Mouse (Mus musculus) embryonic facial prominence, embryonic 13.5 days (tissue): ENCODE data around the gene Gm9837. TPM values are rescaled to one million over a fixed set of nuclear protein-coding genes. Genes with fewer than 3 reads are reported as not detected.

Source experiments
- ATAC-seq: fragments of 200-750 bp; cut with Nextera tagmentation; 2 replicates; pipeline ENCODE4 v1.8.0; 2017; ENCODE audit warnings: low read depth; ENCODE audit not compliant: insufficient number of reproducible peaks, insufficient read depth, low FRiP score, low TSS enrichment
- H3K27ac ChIP-seq: fragments of 300-500 bp; sonication (generic); 2 replicates; pipeline ENCODE4 v1.5.1; 2015; ENCODE audit warnings: moderate library complexity, mild to moderate bottlenecking, inconsistent platforms
- H3K27me3 ChIP-seq: fragments of 300-500 bp; sonication (generic); 2 replicates; pipeline ENCODE4 v1.6.1; 2015; ENCODE audit warnings: mild to moderate bottlenecking, inconsistent platforms
- H3K36me3 ChIP-seq: fragments of 300-500 bp; sonication (generic); 2 replicates; pipeline ENCODE4 v1.6.1; 2015; ENCODE audit warnings: mild to moderate bottlenecking, inconsistent platforms
- H3K4me1 ChIP-seq: fragments of 300-500 bp; sonication (generic); 2 replicates; pipeline ENCODE4 v1.6.1; 2015; ENCODE audit warnings: inconsistent platforms
- H3K4me2 ChIP-seq: fragments of 300-500 bp; sonication (generic); 2 replicates; pipeline ENCODE4 v1.6.1; 2015; ENCODE audit warnings: moderate library complexity, mild to moderate bottlenecking, inconsistent platforms
- H3K4me3 ChIP-seq: fragments of 300-500 bp; sonication (generic); 2 replicates; pipeline ENCODE4 v1.5.1; 2015; ENCODE audit warnings: mild to moderate bottlenecking, inconsistent platforms
- H3K9ac ChIP-seq: fragments of 300-500 bp; sonication (generic); 2 replicates; pipeline ENCODE4 v1.6.1; 2015; ENCODE audit warnings: mild to moderate bottlenecking, inconsistent platforms
- H3K9me3 ChIP-seq: fragments of 300-500 bp; sonication (generic); 2 replicates; pipeline ENCODE4 v1.6.1; 2016; ENCODE audit warnings: inconsistent platforms
- WGBS: fragments of 180-500 bp; shearing (Covaris S2); methylation state at CpG from one replicate; pipeline ENCODE4 v1.1.7; 2015; ENCODE audit warnings: mixed read lengths; 5-methylcytosine and 5-hydroxymethylcytosine counted together
- polyA plus RNA-seq: library from polyadenylated mRNA; unstranded; fragments of >200 nt; fragmentation: Nextera tagmentation; extraction: Ambion mirVana; gene quantifications from 2 replicates; pipeline ENCODE4 v1.2.1, GENCODE M21; 2015

Gm9837 gene
- polyA plus RNA-seq = not detected in 2 replicates

- Histone ChIP-seq H3K9ac (peak within 1 kb of the TSS; percentile 47; the same call in 1 of the 2 replicates), H3K9me3 (no peaks in the 10 kb centered on the region), H3K36me3 (0 out of 2 replicates have a peak, but pooled peaks cover 3% of the 10 kb centered on the region), H3K4me1 (peaks cover 28% of the 10 kb centered on the region), H3K4me2 (peak within 1 kb of the TSS; percentile 52), H3K27me3 (peaks cover 77% of the 10 kb centered on the region), H3K27ac (peak within 1 kb of the TSS; percentile 48), H3K4me3 (peak within 1 kb of the TSS; percentile 23)
- 2% methylated on average over 29 of the region's 29 CpGs for WGBS
- ATAC-seq = peak; percentile 77
Observed at GRCm38 (mm10) chr11:53469968-53470695, at the start of gene Gm9837. Gene Gm9837 (minus strand): TSS chr11:53470479.

DNA sequence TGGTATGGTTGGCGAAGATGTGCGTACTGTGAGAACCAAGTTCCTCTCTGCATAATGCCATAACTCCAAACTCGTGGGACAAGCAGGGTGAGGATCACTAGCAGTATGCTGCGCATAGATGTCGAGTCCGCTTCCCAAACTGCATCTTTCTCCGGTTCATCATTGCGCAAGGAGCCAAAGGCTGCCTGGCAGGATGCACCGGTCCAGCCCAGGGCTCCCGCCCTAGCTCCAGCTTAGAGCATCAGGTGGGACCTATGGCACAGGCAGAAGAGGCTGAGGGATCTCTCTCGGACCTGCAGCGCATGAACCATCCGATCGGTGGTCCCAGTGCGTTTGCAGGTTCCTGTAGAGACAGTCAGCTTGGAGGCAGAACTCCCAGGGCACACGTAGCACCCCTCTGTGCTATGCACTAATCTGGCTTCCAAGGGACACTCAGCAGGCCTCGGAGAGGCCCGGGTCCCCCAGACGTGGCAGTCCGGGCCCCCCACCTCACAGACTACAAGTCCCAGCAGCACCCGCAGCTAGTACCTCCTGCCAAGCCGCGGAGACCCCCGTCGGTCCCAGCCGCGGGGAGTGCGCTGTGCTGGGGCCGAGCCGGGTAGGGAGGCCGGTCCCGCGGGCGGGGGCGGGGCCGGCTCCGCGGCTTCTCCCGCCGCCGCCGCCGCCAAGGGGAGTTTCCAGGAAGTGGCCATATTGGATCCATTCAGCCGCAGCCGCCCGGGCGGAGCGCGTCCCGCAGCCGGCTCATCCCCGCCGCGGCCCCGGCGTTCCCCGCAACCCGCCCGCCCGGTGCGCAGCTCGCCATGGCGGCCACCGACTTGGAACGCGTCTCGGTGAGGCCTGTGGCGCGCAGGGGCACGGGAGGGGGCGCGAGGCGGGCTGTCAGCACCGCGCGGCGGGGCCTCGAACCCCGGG lies 49.2 kb upstream of the Gm9837 start, which contains the start of gene Sept8:
Gene Sept8, plus strand, starts transcription at position 51 of the 915 bp plus-strand sequence.
- Histone ChIP-seq H3K4me3 (peak within 1 kb of the TSS; percentile 77), H3K9me3 (no peaks in the 10 kb centered on the region), H3K4me2 (peak within 1 kb of the TSS; percentile 72), H3K27ac (peak within 1 kb of the TSS; percentile 90), H3K36me3 (no peaks in the 10 kb centered on the region), H3K4me1 (peaks cover 50% of the 10 kb centered on the region), H3K27me3 (no peaks in the 10 kb centered on the region; the same call in 1 of the 2 replicates), H3K9ac (peak within 1 kb of the TSS; percentile 88)
- WGBS = 3% methylated on average over 79 of the region's 79 CpGs
- peak; percentile 77 for ATAC-seq

DNA sequence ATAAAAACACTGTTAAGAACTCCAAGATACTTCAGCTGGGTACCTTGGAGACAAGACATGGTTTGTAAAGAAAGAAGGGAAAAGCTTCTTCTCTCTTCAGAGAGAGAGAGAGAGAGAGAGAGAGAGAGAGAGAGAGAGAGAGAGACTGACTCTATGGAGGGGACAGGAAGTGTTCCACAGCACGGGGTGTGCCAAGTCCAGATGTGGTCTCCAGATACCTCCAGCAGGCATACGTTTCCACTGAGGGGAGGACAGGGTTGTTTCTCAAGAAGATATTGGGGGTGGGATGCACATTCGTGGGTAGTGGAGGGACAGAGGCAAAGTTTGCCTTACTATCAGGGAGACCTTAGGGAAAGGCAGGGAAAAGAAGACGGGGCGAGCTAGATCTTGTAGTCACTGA lies 48.5 kb upstream of the Gm9837 start:
- Histone ChIP-seq H3K4me1 (peaks cover 43% of the 10 kb centered on the region), H3K36me3 (no peaks in the 10 kb centered on the region), H3K27ac (peak overlapping the region; percentile 90; the same call in 1 of the 2 replicates), H3K9me3 (no peaks in the 10 kb centered on the region), H3K4me2 (peak overlapping the region; percentile 72), H3K9ac (peak overlapping the region; percentile 88; the same call in 1 of the 2 replicates), H3K4me3 (peak overlapping the region; percentile 77; the same call in 1 of the 2 replicates), H3K27me3 (no peaks in the 10 kb centered on the region; the same call in 1 of the 2 replicates)
- ATAC-seq = no peak
- 44% methylated on average over 5 of the region's 5 CpGs for WGBS

DNA sequence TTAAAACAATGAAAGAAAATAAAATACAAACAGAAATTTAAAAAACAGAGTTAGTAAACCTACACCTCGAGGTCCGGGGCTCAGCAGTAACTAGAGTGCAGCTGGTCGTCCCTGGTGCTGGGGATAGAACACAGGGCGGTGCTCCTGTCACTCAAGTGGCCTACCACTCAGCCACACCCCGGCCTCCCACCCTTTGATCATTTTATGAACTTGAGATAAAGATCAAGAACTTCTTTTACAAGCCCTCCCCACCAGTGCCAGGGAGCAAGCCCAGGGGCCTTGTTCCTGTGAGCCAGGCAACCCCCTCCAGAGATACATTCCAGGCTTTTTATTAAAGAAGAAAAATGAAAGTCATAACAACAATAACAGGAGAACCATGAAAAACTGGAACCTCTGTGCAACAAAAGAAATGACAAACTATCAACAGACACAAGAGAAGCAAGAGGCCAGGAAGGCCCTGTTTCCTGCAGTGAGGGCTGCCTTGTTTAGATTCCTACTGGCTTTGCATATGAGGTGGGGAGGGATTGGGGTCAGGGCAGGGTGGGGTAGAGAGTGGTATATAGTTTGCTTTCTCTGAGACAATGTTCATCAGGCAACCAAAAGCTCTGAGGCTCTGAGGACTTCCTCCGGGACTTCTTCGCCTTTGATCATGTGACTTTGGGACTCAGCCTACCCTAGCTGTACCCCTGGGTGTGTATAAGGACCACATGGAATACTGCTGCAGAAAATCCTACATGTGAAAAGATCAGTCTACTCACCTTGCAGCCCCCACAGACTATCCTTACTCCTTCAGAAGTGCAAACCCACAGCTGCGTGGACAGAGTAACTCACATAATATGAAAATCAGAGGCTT lies 46.7 kb upstream of the Gm9837 start:
- H3K27me3 ChIP-seq = no peaks in the 10 kb centered on the region; the same call in 1 of the 2 replicates
- WGBS = 55% methylated on average over 8 of the region's 8 CpGs
- no peak for ATAC-seq
- no peak overlapping the region; the same call in 1 of the 2 replicates for H3K27ac ChIP-seq
- no peaks in the 10 kb centered on the region for H3K9me3 ChIP-seq
- no peak overlapping the region for H3K4me2 ChIP-seq
- H3K9ac ChIP-seq = no peak overlapping the region
- H3K36me3 ChIP-seq = no peaks in the 10 kb centered on the region
- no peak overlapping the region for H3K4me3 ChIP-seq
- peaks cover 30% of the 10 kb centered on the region for H3K4me1 ChIP-seq

DNA sequence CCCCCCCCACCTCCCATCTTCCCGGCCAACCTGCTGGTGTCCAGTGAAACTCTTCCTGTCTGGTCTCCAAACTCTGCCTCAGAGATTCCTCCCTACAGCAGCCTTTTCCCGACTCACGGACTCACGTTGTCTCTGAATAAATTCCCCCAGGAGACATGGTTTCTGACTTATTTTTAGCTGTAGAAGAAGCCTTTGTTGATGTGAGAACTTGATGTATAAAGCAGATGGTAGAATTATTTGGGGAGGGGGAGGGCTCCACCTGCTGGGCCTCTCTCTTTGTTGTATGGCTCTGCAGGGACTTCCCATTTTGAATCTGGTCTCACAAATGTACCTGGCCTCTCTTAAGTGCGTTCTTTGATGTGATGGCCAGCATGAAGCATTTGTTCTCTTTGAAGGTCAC lies 40.1 kb upstream of the Gm9837 start:
- no peak for ATAC-seq
- Histone ChIP-seq H3K27ac (no peak overlapping the region), H3K4me2 (no peak overlapping the region), H3K4me3 (no peak overlapping the region), H3K9me3 (no peaks in the 10 kb centered on the region), H3K36me3 (no peaks in the 10 kb centered on the region), H3K4me1 (0 out of 2 replicates have a peak, but pooled peaks cover under 1% of the 10 kb centered on the region), H3K27me3 (no peaks in the 10 kb centered on the region), H3K9ac (no peak overlapping the region)
- 50% methylated on average over 5 of the region's 5 CpGs for WGBS

DNA sequence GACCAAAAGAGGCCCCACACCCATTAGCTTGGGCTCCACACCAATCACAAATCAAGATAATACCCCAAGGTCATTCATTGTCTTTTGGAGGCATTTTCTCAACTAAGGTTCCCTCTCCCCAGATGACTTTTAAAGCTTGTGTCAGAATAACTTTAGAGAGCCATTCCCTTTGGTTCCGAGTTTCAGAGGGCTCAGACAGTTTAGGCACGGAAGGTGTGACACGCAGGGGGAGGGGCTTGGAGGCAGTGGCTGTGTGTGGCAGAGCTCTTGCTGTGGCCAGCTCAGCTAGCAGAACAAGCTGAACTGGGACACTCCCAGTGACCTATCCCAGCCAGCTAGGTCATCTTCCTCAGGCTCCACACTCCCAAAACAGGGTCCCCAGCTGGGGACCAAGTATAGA lies 38.3 kb upstream of the Gm9837 start:
- Histone ChIP-seq H3K9ac (no peak overlapping the region), H3K27ac (no peak overlapping the region), H3K27me3 (no peaks in the 10 kb centered on the region), H3K36me3 (no peaks in the 10 kb centered on the region), H3K4me2 (no peak overlapping the region), H3K4me1 (peaks cover 6% of the 10 kb centered on the region; the same call in 1 of the 2 replicates), H3K4me3 (no peak overlapping the region), H3K9me3 (no peaks in the 10 kb centered on the region)
- no peak for ATAC-seq
- 49% methylated on average over 3 of the region's 3 CpGs for WGBS

GRCm38 (mm10) chr11:53508152-53508551 lies 37.9 kb upstream of the Gm9837 start:
- WGBS = 77% methylated on average over 7 of the region's 7 CpGs
- H3K4me3 ChIP-seq = no peak overlapping the region
- no peak overlapping the region for H3K27ac ChIP-seq
- no peaks in the 10 kb centered on the region for H3K9me3 ChIP-seq
- ATAC-seq = no peak
- H3K27me3 ChIP-seq = no peaks in the 10 kb centered on the region
- peaks cover 6% of the 10 kb centered on the region; the same call in 1 of the 2 replicates for H3K4me1 ChIP-seq
- H3K36me3 ChIP-seq = no peaks in the 10 kb centered on the region
- H3K4me2 ChIP-seq = no peak overlapping the region
- no peak overlapping the region for H3K9ac ChIP-seq

DNA sequence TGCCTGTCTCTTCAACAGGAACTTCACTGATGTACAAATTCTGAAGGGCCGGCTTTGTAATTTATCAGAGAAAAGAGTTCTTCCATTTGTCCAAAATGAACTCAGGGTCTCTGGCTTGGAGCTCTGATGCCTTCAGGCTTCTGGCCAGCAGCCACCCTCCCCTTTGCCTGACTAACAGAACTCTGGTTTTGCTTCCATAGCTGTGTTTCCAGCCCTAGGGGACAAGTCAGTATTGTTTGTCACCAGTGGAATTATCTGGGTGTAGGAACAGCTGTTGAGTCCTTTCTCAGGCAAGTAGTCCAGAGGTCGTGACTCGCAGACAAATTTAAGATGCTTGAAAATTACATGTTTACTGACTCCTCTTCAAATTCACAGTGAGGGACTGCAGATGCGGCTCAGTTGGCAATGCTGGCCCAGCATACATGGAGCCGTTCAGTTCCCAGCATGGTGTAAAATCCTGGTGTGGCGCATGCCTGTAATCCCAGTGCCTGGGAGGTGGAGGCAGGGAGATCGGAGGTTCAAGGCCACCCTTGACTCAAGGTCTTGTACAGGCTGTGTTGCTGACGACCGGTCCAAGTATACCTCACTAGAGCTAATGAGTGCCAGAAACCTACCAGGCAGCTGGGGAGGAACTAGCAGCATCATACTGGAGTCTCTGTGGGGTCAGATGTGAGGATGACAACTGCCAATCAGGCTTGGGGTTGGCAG lies 37.0 kb upstream of the Gm9837 start:
- Histone ChIP-seq H3K27ac (no peak overlapping the region), H3K27me3 (no peaks in the 10 kb centered on the region), H3K9me3 (no peaks in the 10 kb centered on the region), H3K4me2 (no peak overlapping the region), H3K4me3 (no peak overlapping the region), H3K9ac (no peak overlapping the region), H3K4me1 (peaks cover 6% of the 10 kb centered on the region; the same call in 1 of the 2 replicates), H3K36me3 (no peaks in the 10 kb centered on the region)
- 81% methylated on average over 9 of the region's 9 CpGs for WGBS
- ATAC-seq = no peak

DNA sequence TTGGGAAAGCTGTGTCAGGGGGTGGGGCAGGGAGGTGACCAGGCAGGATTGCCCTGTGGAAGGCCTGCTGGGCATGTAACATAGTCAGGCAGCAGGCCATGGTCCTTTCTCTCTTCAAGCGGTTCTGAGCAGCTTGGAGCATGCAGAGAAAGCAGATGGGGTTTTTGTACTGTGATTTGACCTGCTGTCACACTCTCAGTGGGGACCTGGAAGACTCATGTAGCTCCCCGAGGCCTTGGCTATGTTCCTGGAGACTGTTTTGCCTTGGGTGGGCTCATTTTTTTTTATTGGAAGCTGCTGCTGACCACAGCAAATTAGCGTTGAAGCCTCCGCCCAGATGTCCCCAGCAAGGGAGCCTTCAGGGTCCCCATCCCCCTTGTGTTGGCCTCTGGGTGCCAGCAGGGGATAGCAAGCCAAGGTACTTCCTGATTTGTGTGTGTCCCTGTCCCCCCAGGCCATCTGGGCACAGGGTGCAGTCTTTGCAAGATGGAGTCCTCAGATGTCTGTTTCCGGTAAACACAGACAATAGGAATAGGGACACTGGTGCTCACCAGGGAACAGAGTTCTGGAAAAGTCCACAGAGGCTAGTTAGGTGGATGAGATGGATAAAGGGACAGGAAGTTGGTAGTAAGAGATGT lies 34.9 kb upstream of the Gm9837 start:
- no peaks in the 10 kb centered on the region; the same call in 1 of the 2 replicates for H3K27me3 ChIP-seq
- H3K4me2 ChIP-seq = no peak overlapping the region
- no peak overlapping the region for H3K27ac ChIP-seq
- no peak overlapping the region; the same call in 1 of the 2 replicates for H3K9ac ChIP-seq
- WGBS = 54% methylated on average over 5 of the region's 5 CpGs
- no peak overlapping the region for H3K4me3 ChIP-seq
- ATAC-seq = no peak
- H3K9me3 ChIP-seq = no peaks in the 10 kb centered on the region
- peaks cover 13% of the 10 kb centered on the region; the same call in 1 of the 2 replicates for H3K4me1 ChIP-seq
- no peaks in the 10 kb centered on the region for H3K36me3 ChIP-seq

GRCm38 (mm10) chr11:53504376-53504775 lies 34.1 kb upstream of the Gm9837 start:
- Histone ChIP-seq H3K9me3 (no peaks in the 10 kb centered on the region), H3K36me3 (no peaks in the 10 kb centered on the region), H3K4me1 (peaks cover 13% of the 10 kb centered on the region; the same call in 1 of the 2 replicates), H3K9ac (no peak overlapping the region), H3K4me2 (no peak overlapping the region), H3K27me3 (peaks cover 3% of the 10 kb centered on the region; the same call in 1 of the 2 replicates), H3K4me3 (no peak overlapping the region), H3K27ac (no peak overlapping the region)
- ATAC-seq = no peak
- WGBS = 83% methylated on average over 8 of the region's 8 CpGs
